Mouse (Mus musculus): ENCODE data around the gene Csf3.
"Not testable (repeated sequence)": the region's sequence is repeated elsewhere in the genome, so short reads cannot be mapped to it uniquely, and the experiment has no call there.

The Csf3 gene

DNA sequence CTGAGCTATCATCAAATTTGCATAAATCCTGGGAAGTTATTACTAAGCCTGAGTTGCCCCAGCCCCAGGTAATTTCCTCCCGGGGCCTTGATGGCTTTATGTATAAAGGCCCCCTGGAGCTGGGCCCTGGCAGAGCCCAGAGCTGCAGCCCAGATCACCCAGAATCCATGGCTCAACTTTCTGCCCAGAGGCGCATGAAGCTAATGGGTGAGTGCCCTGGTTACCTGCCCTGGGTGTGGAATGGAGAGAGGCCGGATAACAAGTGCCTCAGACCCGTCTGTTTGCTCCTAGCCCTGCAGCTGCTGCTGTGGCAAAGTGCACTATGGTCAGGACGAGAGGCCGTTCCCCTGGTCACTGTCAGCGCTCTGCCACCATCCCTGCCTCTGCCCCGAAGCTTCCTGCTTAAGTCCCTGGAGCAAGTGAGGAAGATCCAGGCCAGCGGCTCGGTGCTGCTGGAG is at the start of gene Csf3:
TSS of gene Csf3 (plus strand) at position 51 of the 458 bp plus-strand sequence.
- Histone ChIP-seq H3K36me3 (ENCODE audit: control insufficient read depth, insufficient read depth, low read length, poor library complexity, severe bottlenecking) (no peaks in the 10 kb centered on the region), H3K27me3 (ENCODE audit: control insufficient read depth, insufficient read depth, low read length, poor library complexity, severe bottlenecking) (no peaks in the 10 kb centered on the region)
- DNase-seq (ENCODE audit: low read depth, low spot score): no peak

DNA sequence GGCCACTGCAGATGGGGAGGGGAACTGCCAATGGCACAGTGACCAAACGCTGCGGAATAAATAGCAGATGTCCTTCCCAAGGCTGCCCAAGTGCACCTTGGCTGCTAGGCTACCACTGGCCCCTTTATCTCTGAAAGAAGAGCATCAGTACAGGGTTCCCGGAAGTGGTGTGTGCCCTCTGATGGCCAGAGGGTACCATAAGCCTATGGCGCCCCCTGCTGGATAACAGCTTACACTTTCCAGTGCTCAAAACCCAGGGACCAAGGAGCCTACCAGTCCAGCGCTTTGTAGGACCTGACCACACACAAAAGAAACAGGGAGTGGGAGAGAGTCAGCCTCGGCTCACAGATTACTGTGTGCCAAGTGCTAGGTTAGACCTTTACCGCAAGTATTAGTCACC is 46.0 kb upstream of the Csf3 start:
- not testable (repeated sequence) for H3K27me3 ChIP-seq (ENCODE audit: control insufficient read depth, insufficient read depth, low read length, poor library complexity, severe bottlenecking); H3K36me3 ChIP-seq (ENCODE audit: control insufficient read depth, insufficient read depth, low read length, poor library complexity, severe bottlenecking)
- peak; percentile 75 for DNase-seq (ENCODE audit: low read depth, low spot score)

DNA sequence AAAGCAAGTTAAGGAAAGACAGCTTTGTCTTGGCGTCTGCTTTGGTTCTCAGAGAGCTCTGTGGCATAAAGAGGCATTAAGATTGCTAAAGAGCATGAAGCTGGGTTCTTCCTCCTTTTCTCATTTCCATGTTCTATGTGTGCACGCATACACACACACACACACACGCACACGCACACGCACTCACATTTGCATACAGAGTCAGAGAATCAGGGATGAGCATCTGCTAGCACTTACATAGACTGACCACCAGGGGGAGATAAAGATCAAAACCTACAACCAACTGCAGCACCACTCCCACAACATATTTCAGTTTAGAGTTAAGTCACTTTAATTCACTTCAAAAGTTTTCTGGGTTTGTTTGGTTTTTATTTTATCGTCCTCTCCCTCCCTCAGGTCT is 40.5 kb upstream of the Csf3 start:
- no peaks in the 10 kb centered on the region for H3K36me3 ChIP-seq (ENCODE audit: control insufficient read depth, insufficient read depth, low read length, poor library complexity, severe bottlenecking)
- DNase-seq (ENCODE audit: low read depth, low spot score): peak; percentile 89
- no peaks in the 10 kb centered on the region; the same call in 1 of the 2 replicates for H3K27me3 ChIP-seq (ENCODE audit: control insufficient read depth, insufficient read depth, low read length, poor library complexity, severe bottlenecking)

DNA sequence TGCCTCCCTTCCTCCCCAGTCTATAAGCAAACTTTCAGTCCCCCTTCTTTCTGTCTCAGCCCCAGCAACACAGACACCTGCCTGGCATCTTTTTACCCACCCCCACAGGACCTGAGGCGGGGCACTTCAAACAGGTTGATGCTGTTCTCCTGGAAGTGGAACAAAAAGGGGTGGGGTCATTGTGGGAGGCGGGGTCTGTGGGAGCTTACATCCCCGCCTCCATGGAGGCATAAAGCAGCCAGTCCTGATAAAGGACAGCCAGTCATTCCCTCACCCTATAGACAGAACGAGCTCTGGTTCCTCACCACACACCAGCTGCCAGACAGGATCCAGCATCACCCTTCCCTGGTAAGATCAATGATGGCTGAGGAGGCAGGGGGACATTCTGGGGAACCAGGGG is 37.0 kb upstream of the Csf3 start, which contains the start of gene Gsdma:
TSS of gene Gsdma (plus strand) at position 261 of the 400 bp plus-strand sequence.
- H3K27me3 ChIP-seq (ENCODE audit: control insufficient read depth, insufficient read depth, low read length, poor library complexity, severe bottlenecking): no peaks in the 10 kb centered on the region; the same call in 1 of the 2 replicates
- no peak for DNase-seq (ENCODE audit: low read depth, low spot score)
- no peaks in the 10 kb centered on the region for H3K36me3 ChIP-seq (ENCODE audit: control insufficient read depth, insufficient read depth, low read length, poor library complexity, severe bottlenecking)

DNA sequence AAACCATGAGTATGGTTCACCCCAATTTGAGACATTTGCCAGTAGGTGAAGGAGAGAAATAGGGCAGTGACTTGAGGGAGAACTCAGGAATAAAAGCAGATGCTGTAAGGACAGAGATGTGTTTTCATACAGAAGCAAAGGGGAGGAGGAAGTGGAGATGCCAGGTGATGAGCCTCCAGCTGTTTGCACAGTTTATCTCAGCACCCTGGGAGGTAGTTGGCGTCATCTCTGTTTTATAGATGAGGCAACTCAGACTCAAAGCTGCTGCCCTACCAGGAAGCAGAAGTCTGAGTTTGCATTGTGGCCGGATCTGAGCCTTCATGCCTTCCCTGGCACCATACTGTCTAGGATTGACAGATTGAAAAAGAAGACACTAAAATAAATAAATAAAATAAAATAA is 32.1 kb upstream of the Csf3 start:
- DNase-seq (ENCODE audit: low read depth, low spot score): no peak
- no peaks in the 10 kb centered on the region; the same call in 1 of the 2 replicates for H3K27me3 ChIP-seq (ENCODE audit: control insufficient read depth, insufficient read depth, low read length, poor library complexity, severe bottlenecking)
- no peaks in the 10 kb centered on the region for H3K36me3 ChIP-seq (ENCODE audit: control insufficient read depth, insufficient read depth, low read length, poor library complexity, severe bottlenecking)

DNA sequence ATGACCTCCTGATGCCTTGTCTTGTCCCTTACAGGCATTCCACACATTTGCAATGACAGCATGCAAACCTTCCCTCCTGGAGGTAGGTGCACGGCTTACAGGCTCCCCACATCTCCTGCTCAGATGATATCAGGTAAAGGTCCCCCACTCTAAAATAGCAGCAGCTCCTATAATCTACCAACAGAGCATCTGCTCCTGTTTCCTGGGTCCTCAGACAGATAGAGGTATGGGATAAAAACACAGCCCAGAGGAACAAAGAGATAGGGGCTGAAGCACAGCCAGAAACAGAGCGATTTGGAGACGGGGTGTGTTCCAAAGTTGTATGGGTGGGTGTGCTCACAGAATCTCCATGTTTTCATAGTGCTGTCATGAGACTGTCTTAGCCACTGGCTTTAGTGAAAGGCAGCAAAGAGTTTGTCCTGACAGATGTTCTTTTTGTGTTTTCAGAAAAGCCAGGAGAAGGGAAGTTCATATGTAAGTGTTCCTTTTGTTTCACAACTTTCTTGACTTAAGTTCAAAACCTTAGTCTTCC is 29.7 kb upstream of the Csf3 start:
- Histone ChIP-seq H3K36me3 (ENCODE audit: control insufficient read depth, insufficient read depth, low read length, poor library complexity, severe bottlenecking) (no peaks in the 10 kb centered on the region), H3K27me3 (ENCODE audit: control insufficient read depth, insufficient read depth, low read length, poor library complexity, severe bottlenecking) (no peaks in the 10 kb centered on the region)
- no peak for DNase-seq (ENCODE audit: low read depth, low spot score)

DNA sequence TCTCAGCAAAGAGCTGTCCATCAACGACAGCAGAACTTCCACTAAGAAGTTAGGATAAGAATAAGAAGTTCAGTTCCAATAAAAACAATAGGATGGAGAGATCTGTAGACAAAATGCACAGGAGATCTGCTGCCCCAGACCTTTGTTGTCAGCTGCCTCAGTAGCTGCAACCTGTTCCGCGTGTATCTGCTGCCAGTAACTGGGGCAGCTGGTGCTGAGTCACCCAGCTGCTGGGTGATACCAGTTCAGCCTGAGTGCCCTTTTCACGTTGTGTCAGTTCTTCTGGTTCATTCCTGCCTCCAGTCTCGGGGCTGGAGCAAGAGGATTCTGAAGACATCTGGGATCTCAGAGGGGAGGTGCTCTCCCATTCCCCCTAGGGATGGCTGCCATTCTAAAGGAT is 29.2 kb upstream of the Csf3 start:
- Histone ChIP-seq H3K36me3 (ENCODE audit: control insufficient read depth, insufficient read depth, low read length, poor library complexity, severe bottlenecking) (no peaks in the 10 kb centered on the region), H3K27me3 (ENCODE audit: control insufficient read depth, insufficient read depth, low read length, poor library complexity, severe bottlenecking) (no peaks in the 10 kb centered on the region)
- no peak for DNase-seq (ENCODE audit: low read depth, low spot score)

DNA sequence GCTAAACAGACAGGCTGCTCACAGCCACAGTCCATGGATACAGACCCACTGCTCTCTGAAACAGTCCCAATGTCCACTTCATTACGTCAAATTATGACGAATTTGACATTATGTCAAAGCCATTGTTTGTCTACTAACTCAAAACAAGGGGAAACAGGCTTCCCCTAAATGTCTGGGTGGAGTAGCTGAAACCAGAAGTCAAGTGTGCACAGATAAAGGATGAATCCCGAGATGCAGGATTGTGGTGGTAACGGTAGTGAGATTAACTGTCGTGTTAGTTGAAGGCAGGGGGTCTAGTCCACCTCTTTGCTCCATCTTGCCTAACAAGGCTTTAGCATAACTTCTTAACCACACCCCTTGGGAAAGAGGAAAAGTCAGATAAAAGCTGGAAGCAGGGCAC is 28.6 kb upstream of the Csf3 start:
- no peaks in the 10 kb centered on the region for H3K27me3 ChIP-seq (ENCODE audit: control insufficient read depth, insufficient read depth, low read length, poor library complexity, severe bottlenecking)
- DNase-seq (ENCODE audit: low read depth, low spot score): no peak
- no peaks in the 10 kb centered on the region for H3K36me3 ChIP-seq (ENCODE audit: control insufficient read depth, insufficient read depth, low read length, poor library complexity, severe bottlenecking)

DNA sequence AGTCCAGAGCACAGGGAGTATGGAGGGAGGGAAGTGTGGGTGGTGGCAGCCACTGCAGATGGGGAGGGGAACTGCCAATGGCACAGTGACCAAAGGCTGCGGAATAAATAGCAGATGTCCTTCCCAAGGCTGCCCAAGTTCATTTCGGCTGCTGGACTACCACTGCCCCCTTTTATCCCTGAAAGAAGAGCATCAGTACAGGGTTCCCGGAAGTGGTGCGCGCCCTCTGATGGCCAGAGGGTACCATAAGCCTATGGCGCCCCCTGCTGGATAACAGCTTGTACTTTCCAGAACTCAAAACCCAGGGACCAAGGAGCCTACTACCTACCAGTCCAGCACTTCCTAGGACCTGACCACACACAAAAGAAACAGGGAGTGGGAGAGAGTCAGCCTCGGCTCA is 27.9 kb upstream of the Csf3 start:
- peak; percentile 77 for DNase-seq (ENCODE audit: low read depth, low spot score)
- not testable (repeated sequence) for H3K27me3 ChIP-seq (ENCODE audit: control insufficient read depth, insufficient read depth, low read length, poor library complexity, severe bottlenecking); H3K36me3 ChIP-seq (ENCODE audit: control insufficient read depth, insufficient read depth, low read length, poor library complexity, severe bottlenecking)

DNA sequence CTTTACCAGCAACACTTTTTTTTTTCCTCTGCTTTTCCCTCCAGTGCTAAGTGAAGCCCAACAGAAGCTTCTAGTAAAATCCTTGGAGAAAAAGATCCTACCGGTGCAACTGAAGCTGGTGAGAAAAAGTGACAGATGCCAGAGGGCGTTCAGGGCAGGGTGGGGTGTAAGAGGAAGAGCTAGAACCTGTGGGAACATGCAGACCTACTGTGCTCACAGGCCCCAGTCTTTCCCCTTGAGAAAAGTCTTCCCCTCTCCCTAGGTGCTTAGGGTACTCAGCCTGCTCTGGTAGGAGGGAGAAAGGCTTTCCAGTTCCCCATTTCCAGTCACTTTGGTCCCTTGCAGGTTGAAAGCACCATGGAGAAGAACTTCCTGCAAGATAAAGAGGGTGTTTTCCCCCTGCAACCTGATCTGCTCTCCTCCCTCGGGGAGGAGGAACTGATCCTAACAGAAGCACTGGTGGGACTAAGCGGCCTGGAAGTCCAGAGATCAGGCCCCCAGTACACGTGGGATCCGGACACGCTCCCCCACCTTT is 25.2 kb upstream of the Csf3 start:
- H3K27me3 ChIP-seq (ENCODE audit: control insufficient read depth, insufficient read depth, low read length, poor library complexity, severe bottlenecking): no peaks in the 10 kb centered on the region
- no peaks in the 10 kb centered on the region for H3K36me3 ChIP-seq (ENCODE audit: control insufficient read depth, insufficient read depth, low read length, poor library complexity, severe bottlenecking)
- DNase-seq (ENCODE audit: low read depth, low spot score): no peak

DNA sequence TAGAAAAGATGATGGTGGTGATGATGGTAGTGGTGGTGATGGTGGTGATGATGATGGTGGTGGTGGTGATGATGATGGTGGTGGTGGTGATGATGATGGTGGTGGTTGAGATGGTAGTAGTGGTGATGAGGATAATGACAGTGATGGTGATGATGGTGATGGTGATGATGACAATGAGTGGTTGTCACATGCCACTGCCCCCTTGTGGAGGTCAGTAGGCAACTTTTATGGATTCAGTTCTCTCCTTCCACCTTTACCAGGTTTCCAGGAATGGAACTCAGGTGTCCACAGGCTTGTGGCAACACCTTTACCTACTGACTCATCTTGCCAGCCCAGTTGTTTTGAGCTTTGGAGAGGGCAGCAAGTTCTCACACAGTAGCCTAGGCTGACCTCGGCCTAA is 21.0 kb upstream of the Csf3 start:
- no peak for DNase-seq (ENCODE audit: low read depth, low spot score)
- no peaks in the 10 kb centered on the region for H3K27me3 ChIP-seq (ENCODE audit: control insufficient read depth, insufficient read depth, low read length, poor library complexity, severe bottlenecking)
- H3K36me3 ChIP-seq (ENCODE audit: control insufficient read depth, insufficient read depth, low read length, poor library complexity, severe bottlenecking): 0 out of 2 replicates have a peak, but pooled peaks cover under 1% of the 10 kb centered on the region

DNA sequence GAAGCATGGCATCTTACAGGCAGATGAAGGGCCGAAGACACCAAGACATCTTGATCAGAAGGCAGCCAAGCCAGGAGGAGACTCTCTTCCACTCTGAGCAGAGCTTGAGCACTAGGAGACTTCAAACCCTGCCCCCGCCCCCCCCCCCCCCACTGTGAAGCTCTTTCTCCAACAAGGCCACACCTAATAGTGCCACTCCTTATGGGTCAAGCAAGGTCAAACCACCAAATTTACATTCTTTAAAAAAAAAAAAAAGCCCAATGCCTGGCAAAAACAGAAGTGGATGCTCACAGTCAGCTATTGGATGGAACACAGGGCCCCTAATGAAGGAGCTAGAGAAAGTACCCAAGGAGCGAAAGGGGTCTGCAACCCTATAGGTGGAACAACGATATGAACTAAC is 20.5 kb upstream of the Csf3 start:
- H3K36me3 ChIP-seq (ENCODE audit: control insufficient read depth, insufficient read depth, low read length, poor library complexity, severe bottlenecking); DNase-seq (ENCODE audit: low read depth, low spot score); H3K27me3 ChIP-seq (ENCODE audit: control insufficient read depth, insufficient read depth, low read length, poor library complexity, severe bottlenecking): not testable (repeated sequence)

DNA sequence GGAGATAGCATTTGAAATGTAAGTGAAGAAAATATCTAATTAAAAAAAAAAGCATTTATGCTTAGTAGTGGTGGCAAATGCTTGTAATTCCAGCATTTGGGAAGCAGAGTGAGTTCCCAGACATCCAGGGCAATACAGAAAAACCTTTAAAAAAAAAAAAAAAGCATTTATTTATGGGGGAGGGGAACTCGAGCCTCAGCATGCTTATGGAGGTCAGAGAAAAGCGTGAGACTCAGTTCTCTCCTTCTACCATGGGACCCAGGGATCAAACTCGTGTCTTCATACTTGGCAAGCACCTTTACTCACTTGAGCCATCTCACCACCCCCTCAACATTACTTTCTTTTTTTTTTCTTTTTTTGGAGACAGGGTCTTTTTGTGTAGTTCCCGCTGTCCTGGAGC is 19.9 kb upstream of the Csf3 start:
- 0 out of 2 replicates have a peak, but pooled peaks cover 3% of the 10 kb centered on the region for H3K36me3 ChIP-seq (ENCODE audit: control insufficient read depth, insufficient read depth, low read length, poor library complexity, severe bottlenecking)
- DNase-seq (ENCODE audit: low read depth, low spot score): no peak
- no peaks in the 10 kb centered on the region for H3K27me3 ChIP-seq (ENCODE audit: control insufficient read depth, insufficient read depth, low read length, poor library complexity, severe bottlenecking)

DNA sequence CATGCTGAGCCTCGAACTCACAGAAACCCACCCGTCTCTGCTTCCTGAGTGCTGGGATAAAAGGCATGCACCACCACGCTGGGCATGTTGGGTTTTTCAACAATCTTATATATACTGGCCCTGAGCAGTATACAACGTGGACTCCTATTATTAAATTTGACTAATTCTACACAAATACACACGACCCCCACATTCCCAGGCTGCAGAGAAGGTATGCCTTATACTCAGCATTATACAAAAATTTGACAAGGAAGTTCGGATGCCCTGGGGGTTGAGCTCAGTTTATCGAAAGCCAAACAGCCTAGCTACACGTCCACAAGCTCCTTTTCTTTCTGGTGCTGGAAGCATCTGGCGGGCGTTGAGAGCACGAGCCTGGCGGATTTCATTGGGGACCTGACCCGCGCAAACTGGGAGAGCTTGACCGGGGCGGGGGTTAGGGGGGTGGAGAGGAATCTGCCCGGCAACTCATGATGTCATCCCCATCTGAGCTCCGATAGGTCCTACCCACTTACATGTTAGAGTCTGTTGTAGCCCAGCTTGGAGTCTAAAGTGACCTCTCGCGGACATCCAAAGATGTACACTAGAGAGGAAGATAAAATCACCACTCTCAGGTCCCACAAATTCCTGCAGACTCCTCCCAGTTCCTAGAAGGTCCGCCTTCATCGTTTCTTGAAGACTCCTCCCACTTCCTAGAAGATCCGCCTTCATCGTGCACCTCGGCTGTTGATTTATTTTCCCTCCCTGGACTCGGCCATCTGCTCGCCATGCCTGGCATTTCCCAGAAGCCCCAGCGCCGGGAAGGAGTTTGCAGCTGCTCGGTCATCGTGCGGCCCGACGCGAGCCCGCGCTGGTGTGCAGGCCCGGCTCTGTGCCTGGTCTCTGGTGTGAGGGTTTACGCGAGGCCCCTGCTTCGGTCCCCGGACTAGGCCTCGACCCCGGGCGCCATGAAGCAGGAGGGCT is 19.0 kb upstream of the Csf3 start, which contains the start of gene Psmd3:
TSS of gene Psmd3 (plus strand) at position 769 of the 960 bp plus-strand sequence.
- peaks cover 3% of the 10 kb centered on the region; the same call in 1 of the 2 replicates for H3K36me3 ChIP-seq (ENCODE audit: control insufficient read depth, insufficient read depth, low read length, poor library complexity, severe bottlenecking)
- DNase-seq (ENCODE audit: low read depth, low spot score): peak; percentile 97
- no peaks in the 10 kb centered on the region for H3K27me3 ChIP-seq (ENCODE audit: control insufficient read depth, insufficient read depth, low read length, poor library complexity, severe bottlenecking)

DNA sequence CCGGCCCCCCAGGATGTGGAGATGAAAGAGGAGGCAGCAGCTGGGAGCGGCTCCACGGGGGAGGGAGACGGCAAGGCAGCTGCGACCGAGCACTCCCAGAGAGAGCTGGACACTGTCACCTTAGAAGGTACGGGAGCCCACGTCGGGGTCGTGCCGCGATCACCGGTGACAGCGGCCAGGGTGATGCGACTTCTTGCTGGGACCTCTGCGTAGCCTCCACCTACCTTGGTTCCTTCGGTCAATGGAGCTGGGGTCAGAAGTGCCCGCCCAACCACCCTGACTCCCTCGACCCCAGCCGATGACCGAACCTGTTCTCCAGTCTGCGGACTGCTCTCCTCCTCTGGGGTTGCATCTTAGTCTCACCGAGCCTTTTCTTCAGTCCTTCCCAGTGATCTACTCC is 18.3 kb upstream of the Csf3 start:
- no peak for DNase-seq (ENCODE audit: low read depth, low spot score)
- Histone ChIP-seq H3K27me3 (ENCODE audit: control insufficient read depth, insufficient read depth, low read length, poor library complexity, severe bottlenecking) (no peaks in the 10 kb centered on the region), H3K36me3 (ENCODE audit: control insufficient read depth, insufficient read depth, low read length, poor library complexity, severe bottlenecking) (peaks cover 6% of the 10 kb centered on the region; the same call in 1 of the 2 replicates)
